8 mouse cellular contexts compared by ENCODE assay signal in genomic region chr15:31529811-31530658, GRCm38 (mm10). TPM values are rescaled to one million over a fixed set of nuclear protein-coding genes. Genes with fewer than 3 reads are reported as not detected.
A peak's percentile ranks its signal among the peaks of the same experiment; 100 is the strongest.
DNase-seq lines count a peak whose midpoint lies in the region; ATAC-seq and TF ChIP-seq lines count a peak whose summit lies in the region.

No protein-coding gene starts in this region.

- no peaks in the 10 kb centered on the region for H3K27me3 ChIP-seq in liver, embryonic 11.5 days (replicated peaks; ENCODE audit: control insufficient read depth, insufficient read depth, low read length)
- no peaks in the 10 kb centered on the region for H3K27me3 ChIP-seq in testis, adult 2 months (ENCODE audit: control insufficient read depth, insufficient read depth, low read length)

- H3K4me1 ChIP-seq in liver, embryonic 11.5 days (replicated peaks; ENCODE audit: control insufficient read depth, insufficient read depth, low read length) = peaks cover 35% of the 10 kb centered on the region
- peaks cover 6% of the 10 kb centered on the region for H3K4me1 ChIP-seq in testis, adult 2 months (ENCODE audit: control insufficient read depth, insufficient read depth, low read length)

- H3K27ac ChIP-seq in liver, embryonic 11.5 days (ENCODE audit: low read depth, low read length) = peak overlapping the region; percentile 98
- peak overlapping the region; percentile 95 for H3K27ac ChIP-seq in testis, adult 2 months (ENCODE audit: control insufficient read depth, insufficient read depth, low read depth, low read length)

- DNase-seq in heart, adult 11 months = peak; percentile 96
- DNase-seq in heart, adult 8-10 months (ENCODE audit: low spot score) = no peak
- peak; percentile 76 for DNase-seq in cerebellum, adult 9-11 months
- DNase-seq in gastrocnemius, postnatal 14 days = peak; percentile 31
- peak; percentile 74 for DNase-seq in liver, embryonic 11.5 days (ENCODE audit: low spot score)
- peak; percentile 62 for DNase-seq in naive thymus-derived CD4-positive, alpha-beta T cell, adult 2 months (ENCODE audit: low read depth)

- peaks cover 3% of the 10 kb centered on the region; the same call in 1 of the 2 replicates for H3K36me3 ChIP-seq in liver, embryonic 11.5 days (ENCODE audit: control insufficient read depth, insufficient read depth, low read length)
- no peaks in the 10 kb centered on the region for H3K36me3 ChIP-seq in testis, adult 2 months (ENCODE audit: control insufficient read depth, insufficient read depth, low read length)

- TF ChIP-seq CTCF in testis, adult 2 months (IDR thresholded peaks at IDR 0.05; ENCODE audit: control insufficient read depth, insufficient read depth, insufficient replicate concordance, low read depth, low read length) = no peak

- intact Hi-C loops in gastrocnemius, postnatal 14 days (cut with DNase I; ENCODE audit: low total_unique reads) = no loop called here

- WGBS in liver, embryonic 11.5 days = under 1% methylated on average over 45 of the region's 56 CpGs

- 0 out of 2 replicates have a peak, but pooled peaks have one; percentile 21 for TF ChIP-seq POLR2A in testis, adult 2 months (IDR thresholded peaks at IDR 0.05; ENCODE audit: control insufficient read depth, low read depth, low read length)

- H3K9ac ChIP-seq in liver, embryonic 11.5 days (ENCODE audit: low read depth, low read length) = peak overlapping the region; percentile 87

- peak; percentile 12 for ATAC-seq in inflammation-experienced regulatory T-cells, adult 6 months
- ATAC-seq in liver, embryonic 11.5 days (replicated peaks; ENCODE audit: low FRiP score) = peak; percentile 4; the same call in 1 of the 2 replicates

- no peaks in the 10 kb centered on the region for H3K9me3 ChIP-seq in liver, embryonic 11.5 days (ENCODE audit: control insufficient read depth, low read length)

- H3K4me2 ChIP-seq in liver, embryonic 11.5 days = peak overlapping the region; percentile 87

- peak overlapping the region; percentile 87 for H3K4me3 ChIP-seq in liver, embryonic 11.5 days (ENCODE audit: low read depth, low read length)
- H3K4me3 ChIP-seq in testis, adult 2 months (ENCODE audit: control insufficient read depth, low read depth, low read length) = peak overlapping the region; percentile 99

RNA-seq across cellular contexts. Expression of gene March6, which starts 0.8 kb away (rescaled TPM):
- total RNA-seq in heart, adult 8-10 months (2022) = 100 to 1,000 TPM; 112 to 123 (median 116) TPM
- total RNA-seq in gastrocnemius, postnatal 14 days (2021) = 10 to 100 TPM; 71.2 to 77.3 TPM
- 10 to 100 TPM; 21.4 to 25.1 (median 22.7) TPM for polyA plus RNA-seq in inflammation-experienced regulatory T-cells, adult 6 months (2017; shearing (Covaris generic))
- polyA plus RNA-seq in liver, embryonic 11.5 days (2014; fragmentation: Nextera tagmentation; extraction: Ambion mirVana) = 35.5 and 36.1 TPM in 2 replicates
- polyA plus RNA-seq in testis, adult 2 months (2012; rRNA removed) = 18.3 and 26.7 TPM in 2 replicates

RNA-seq across cellular contexts. Expression of gene Cmbl, which starts 35.2 kb away (rescaled TPM):
- total RNA-seq in heart, adult 8-10 months (2022) = 10 to 100 TPM; 31.4 to 42.1 (median 34.4) TPM
- total RNA-seq in gastrocnemius, postnatal 14 days (2021) = 10 to 100 TPM; 28.8 to 48.9 TPM
- polyA plus RNA-seq in inflammation-experienced regulatory T-cells, adult 6 months (2017; shearing (Covaris generic)) = not detected
- polyA plus RNA-seq in liver, embryonic 11.5 days (2014; fragmentation: Nextera tagmentation; extraction: Ambion mirVana) = 2.9 TPM in 2 replicates
- 8.2 and 12.8 TPM in 2 replicates for polyA plus RNA-seq in testis, adult 2 months (2012; rRNA removed)
